Mouse (Mus musculus): ENCODE results near the gene Cyp2c66. TPM values are rescaled to one million over a fixed set of nuclear protein-coding genes. Genes with fewer than 3 reads are reported as not detected.

The Cyp2c66 gene
- not detected for polyA plus RNA-seq (2015; fragmentation: Illumina TruSeq; extraction: RNeasy Lipid Tissue Mini Kit (QIAGEN cat#74804); ENCODE audit: low read depth, low replicate concordance)

GRCm38 (mm10) chr19:39113644-39114043 lies at the start of gene Cyp2c66:
TSS of gene Cyp2c66 (plus strand) at chr19:39113898.

Other genes starting within 250 kb of the Cyp2c66 start
- 1.2 TPM for gene Hells, start 183.0 kb upstream of the Cyp2c66 start, polyA plus RNA-seq (2015; fragmentation: Illumina TruSeq; extraction: RNeasy Lipid Tissue Mini Kit (QIAGEN cat#74804); ENCODE audit: low read depth, low replicate concordance)
- gene Cyp2c55, start 106.9 kb upstream of the Cyp2c66 start, polyA plus RNA-seq (2015; fragmentation: Illumina TruSeq; extraction: RNeasy Lipid Tissue Mini Kit (QIAGEN cat#74804); ENCODE audit: low read depth, low replicate concordance), result not detected
- gene Cyp2c65, start 52.9 kb upstream of the Cyp2c66 start, polyA plus RNA-seq (2015; fragmentation: Illumina TruSeq; extraction: RNeasy Lipid Tissue Mini Kit (QIAGEN cat#74804); ENCODE audit: low read depth, low replicate concordance), result not detected
- gene Cyp2c29, start 155.5 kb downstream of the Cyp2c66 start, polyA plus RNA-seq (2015; fragmentation: Illumina TruSeq; extraction: RNeasy Lipid Tissue Mini Kit (QIAGEN cat#74804); ENCODE audit: low read depth, low replicate concordance), result 0.51 TPM

All from brain, adult 10 weeks (tissue).